Mouse (Mus musculus) thymus, adult 2 months (tissue): Measurements from ENCODE around the gene Slfn5. TPM values are rescaled to one million over a fixed set of nuclear protein-coding genes. Genes with fewer than 3 reads are reported as not detected.
"Not testable (repeated sequence)": the region's sequence is repeated elsewhere in the genome, so short reads cannot be mapped to it uniquely, and the experiment has no call there.

Experiments
- DNase-seq: peaks from one replicate; pipeline ENCODE4 v3.0.0; 2021
- H3K27ac ChIP-seq: fragments of 200-500 bp; 2 replicates; pipeline ENCODE4 v1.5.1; 2012; ENCODE audit warnings: low read length, control low read depth; ENCODE audit not compliant: control insufficient read depth, insufficient read depth
- H3K27me3 ChIP-seq: fragments of 200-500 bp; 2 replicates; pipeline ENCODE4 v1.6.1; 2012; ENCODE audit warnings: mild to moderate bottlenecking, low read length, moderate library complexity, mixed read lengths; ENCODE audit not compliant: control insufficient read depth, insufficient read depth
- H3K36me3 ChIP-seq: fragments of 200-500 bp; 2 replicates; pipeline ENCODE4 v1.6.1; 2012; ENCODE audit warnings: mild to moderate bottlenecking, low read length, moderate library complexity; ENCODE audit not compliant: control insufficient read depth, insufficient read depth
- H3K4me1 ChIP-seq: fragments of 200-500 bp; replicated peaks from 2 replicates; pipeline ENCODE4 v1.6.1; 2012; ENCODE audit warnings: low read length; ENCODE audit not compliant: control insufficient read depth, insufficient read depth
- H3K4me3 ChIP-seq: fragments of 200-500 bp; 2 replicates; pipeline ENCODE4 v1.5.1; 2012; ENCODE audit warnings: mild to moderate bottlenecking, low read length, control low read depth, moderate library complexity; ENCODE audit not compliant: control insufficient read depth, insufficient read depth
- CTCF ChIP-seq: fragments of 200-500 bp; IDR thresholded peaks from 2 replicates; pipeline ENCODE4 v1.5.1; 2012; ENCODE audit warnings: mild to moderate bottlenecking, control low read depth, low read length, moderate library complexity, borderline replicate concordance; ENCODE audit not compliant: control insufficient read depth, poor library complexity, insufficient read depth; ENCODE audit errors: extremely low read depth
- POLR2A ChIP-seq: fragments of 200-500 bp; IDR thresholded peaks from 2 replicates; pipeline ENCODE4 v1.6.1; 2012; ENCODE audit warnings: mild to moderate bottlenecking, low read length, control low read depth, moderate library complexity; ENCODE audit not compliant: control insufficient read depth, poor library complexity, insufficient read depth; ENCODE audit errors: extremely low read depth
- WGBS: fragments of 180-500 bp; shearing (Covaris S2); methylation state at CpG from one replicate; pipeline ENCODE4 v1.1.7; 2018; 5-methylcytosine and 5-hydroxymethylcytosine counted together
- polyA plus RNA-seq: library from polyadenylated mRNA; depleted of rRNA; stranded (reverse); fragments of >200 nt; gene quantifications from 2 replicates; pipeline ENCODE4 v1.2.3, GENCODE M21; 2012

Slfn5 gene
- polyA plus RNA-seq, 1 experiment, result 8.4 TPM

DNA sequence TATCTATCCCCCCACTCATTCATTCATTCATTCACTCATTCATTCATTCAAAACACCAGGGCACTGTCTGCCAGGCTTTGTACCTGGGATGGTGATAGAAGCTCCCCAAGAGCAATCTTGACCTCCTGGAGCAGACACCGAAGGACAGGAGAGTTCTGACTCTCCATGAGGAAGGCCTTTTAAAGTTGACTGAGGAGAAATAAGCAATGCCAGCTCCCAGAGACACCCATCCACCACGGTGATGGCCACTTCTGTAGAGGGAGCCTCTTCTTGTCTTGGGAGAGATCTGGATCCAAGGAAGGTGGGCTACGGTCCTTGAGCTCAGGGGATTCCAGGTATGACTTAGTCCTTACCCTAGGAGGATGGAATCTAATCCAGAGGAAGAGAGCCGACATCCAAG is 40.9 kb upstream of the Slfn5 start, which contains the start of gene Unc45b:
TSS of gene Unc45b (plus strand) at position 301 of the 400 bp plus-strand sequence.
- TF ChIP-seq CTCF (no peak), POLR2A (no peak)
- Histone ChIP-seq H3K4me3 (no peak within 1 kb of the TSS), H3K27me3 (no peaks in the 10 kb centered on the region), H3K36me3 (no peaks in the 10 kb centered on the region), H3K4me1 (peaks cover 10% of the 10 kb centered on the region), H3K27ac (no peak within 1 kb of the TSS)
- WGBS, result 96% methylated on average over 4 of the region's 4 CpGs
- DNase-seq, result no peak

DNA sequence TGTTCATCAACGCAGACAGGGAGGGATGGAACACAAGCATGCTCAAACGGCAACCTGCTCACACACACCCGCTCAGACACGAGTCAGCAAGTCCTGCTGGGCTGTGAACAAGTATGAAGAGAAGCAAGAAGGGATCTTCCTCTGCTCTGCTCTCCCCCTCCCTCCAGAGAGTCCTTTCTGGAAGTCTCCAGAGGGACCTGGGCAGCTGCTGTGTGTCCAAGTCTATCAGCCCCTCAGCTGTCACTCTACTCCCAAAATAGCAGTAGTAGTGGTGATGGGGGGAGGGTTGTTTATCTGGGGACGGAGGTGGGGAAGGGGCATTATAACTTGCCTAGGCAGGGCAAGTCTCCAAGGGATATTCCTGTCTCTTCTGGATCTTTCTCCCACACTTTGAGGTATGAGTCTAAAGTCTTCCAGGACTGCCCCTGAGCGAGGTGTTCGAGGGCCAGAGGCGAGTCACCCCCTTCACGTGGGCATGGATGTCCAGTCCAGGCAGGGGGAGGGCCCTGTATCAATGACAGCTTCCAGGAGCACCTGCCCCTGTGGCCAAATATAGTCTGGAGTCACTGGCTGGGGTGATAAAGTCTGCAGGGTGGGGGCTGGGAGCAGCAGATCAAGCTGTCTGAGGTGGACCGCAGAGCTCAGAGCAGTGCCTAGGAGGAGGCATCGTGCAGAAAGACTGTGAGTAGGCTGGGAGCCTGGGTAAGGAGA is 40.3 kb upstream of the Slfn5 start:
- Histone ChIP-seq H3K27ac (no peak overlapping the region), H3K4me3 (no peak overlapping the region), H3K36me3 (no peaks in the 10 kb centered on the region), H3K27me3 (no peaks in the 10 kb centered on the region), H3K4me1 (peaks cover 10% of the 10 kb centered on the region)
- DNase-seq, result no peak
- TF ChIP-seq POLR2A (no peak), CTCF (no peak)
- WGBS, result 87% methylated on average over 11 of the region's 11 CpGs

DNA sequence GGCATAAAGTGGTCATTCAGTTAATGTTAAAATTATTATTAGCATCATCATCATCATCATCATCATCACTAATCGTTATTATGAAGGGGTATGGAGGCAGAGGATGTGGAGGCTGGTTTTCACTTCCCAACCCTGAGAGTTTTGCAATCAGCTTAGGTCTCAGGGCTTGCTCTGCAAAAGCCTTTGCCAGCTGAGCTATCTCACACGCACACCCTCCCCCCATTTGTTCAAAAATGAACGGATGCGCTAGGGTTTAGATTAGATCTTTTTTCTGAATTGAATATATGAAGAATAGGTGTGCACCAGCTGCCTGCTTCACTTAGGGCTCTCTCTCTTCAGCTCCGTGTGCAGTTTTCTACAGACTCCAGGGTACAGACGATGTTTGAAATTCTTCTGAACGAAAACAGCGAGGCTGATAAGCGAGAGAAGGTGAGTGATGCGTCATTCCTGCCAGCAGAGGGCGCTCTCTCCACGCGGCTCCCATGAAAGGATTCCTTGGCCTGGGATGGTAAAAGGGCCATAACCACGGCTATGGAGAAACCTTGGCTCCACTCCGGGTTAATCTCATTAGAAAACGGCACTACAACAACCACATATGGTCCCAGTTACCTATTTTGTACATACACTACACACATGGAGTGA is 36.3 kb upstream of the Slfn5 start:
- Histone ChIP-seq H3K36me3 (no peaks in the 10 kb centered on the region), H3K4me3 (no peak overlapping the region), H3K27me3 (no peaks in the 10 kb centered on the region), H3K4me1 (no peaks in the 10 kb centered on the region), H3K27ac (no peak overlapping the region)
- TF ChIP-seq POLR2A, result no peak
- TF ChIP-seq CTCF, result peak; percentile 88
- WGBS, result 9% methylated on average over 16 of the region's 16 CpGs
- peak; percentile 75 for DNase-seq

DNA sequence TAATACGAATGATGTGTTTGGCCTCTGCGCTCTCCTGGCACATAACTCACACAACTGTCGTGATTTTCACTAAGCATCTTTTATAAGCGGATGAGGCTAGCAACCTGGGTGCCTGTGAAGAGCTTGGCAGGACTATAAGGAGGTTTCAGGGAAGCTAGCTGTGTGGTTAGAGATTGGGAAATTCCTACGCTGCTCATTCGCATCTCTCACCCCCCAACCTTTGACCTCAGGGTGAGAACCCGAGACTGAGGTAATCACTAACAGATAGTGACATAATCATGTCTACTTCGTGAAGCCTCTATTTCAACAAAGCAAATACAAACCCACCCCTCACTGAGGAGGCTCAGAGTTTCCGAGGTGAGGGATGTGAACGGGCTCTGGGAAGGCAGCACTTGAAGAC is 30.4 kb upstream of the Slfn5 start:
- 89% methylated on average over 10 of the region's 10 CpGs for WGBS
- Histone ChIP-seq H3K36me3 (no peaks in the 10 kb centered on the region), H3K27me3 (no peaks in the 10 kb centered on the region; the same call in 1 of the 2 replicates), H3K4me1 (no peaks in the 10 kb centered on the region), H3K4me3 (no peak overlapping the region), H3K27ac (no peak overlapping the region)
- DNase-seq, result no peak
- TF ChIP-seq CTCF (no peak), POLR2A (no peak)

DNA sequence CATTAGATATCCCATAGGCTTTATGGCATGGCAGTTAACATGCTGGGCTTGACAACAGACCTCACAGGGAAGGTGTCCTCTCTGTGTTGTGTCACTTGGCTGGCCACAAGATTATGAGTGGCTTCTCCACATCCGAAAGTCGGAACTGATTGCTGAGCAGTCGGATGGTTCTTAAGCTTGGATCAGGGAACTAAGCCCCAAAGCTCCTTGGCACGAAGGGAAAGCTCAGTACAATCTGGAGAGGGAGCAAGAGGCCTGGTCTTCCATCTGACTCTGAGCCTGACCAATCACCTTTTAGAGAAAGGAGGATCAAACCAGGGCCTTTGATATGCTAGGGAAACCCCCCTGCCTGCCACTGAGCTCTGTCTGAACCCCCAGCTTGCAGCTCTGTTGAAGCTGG is 29.5 kb upstream of the Slfn5 start:
- Histone ChIP-seq H3K4me3 (no peak overlapping the region), H3K27ac (no peak overlapping the region), H3K36me3 (no peaks in the 10 kb centered on the region), H3K4me1 (no peaks in the 10 kb centered on the region), H3K27me3 (no peaks in the 10 kb centered on the region; the same call in 1 of the 2 replicates)
- 92% methylated on average over 4 of the region's 4 CpGs for WGBS
- TF ChIP-seq CTCF (no peak), POLR2A (no peak)
- DNase-seq, result no peak

DNA sequence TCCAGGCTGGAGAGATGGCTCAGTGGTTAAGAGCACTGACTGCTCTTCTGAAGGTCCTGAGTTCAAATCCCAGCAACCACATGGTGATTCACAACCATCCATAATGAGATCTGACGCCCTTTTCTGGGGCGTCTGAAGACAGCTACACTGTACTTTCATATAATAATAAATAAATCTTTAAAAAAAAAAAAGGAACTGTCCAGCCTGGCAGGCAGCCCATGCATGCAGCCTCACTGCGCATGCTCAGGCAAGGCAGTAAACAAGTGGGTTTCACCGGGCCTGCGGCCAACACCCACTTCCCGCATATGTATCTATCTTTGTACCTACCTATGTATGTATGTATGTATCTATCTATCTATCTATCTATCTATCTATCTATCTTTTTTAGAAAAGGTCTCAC is 27.2 kb upstream of the Slfn5 start:
- not testable (repeated sequence) for H3K4me3 ChIP-seq, H3K4me1 ChIP-seq, H3K27me3 ChIP-seq, H3K27ac ChIP-seq, H3K36me3 ChIP-seq, DNase-seq
- 9% methylated on average over 6 of the region's 6 CpGs for WGBS

DNA sequence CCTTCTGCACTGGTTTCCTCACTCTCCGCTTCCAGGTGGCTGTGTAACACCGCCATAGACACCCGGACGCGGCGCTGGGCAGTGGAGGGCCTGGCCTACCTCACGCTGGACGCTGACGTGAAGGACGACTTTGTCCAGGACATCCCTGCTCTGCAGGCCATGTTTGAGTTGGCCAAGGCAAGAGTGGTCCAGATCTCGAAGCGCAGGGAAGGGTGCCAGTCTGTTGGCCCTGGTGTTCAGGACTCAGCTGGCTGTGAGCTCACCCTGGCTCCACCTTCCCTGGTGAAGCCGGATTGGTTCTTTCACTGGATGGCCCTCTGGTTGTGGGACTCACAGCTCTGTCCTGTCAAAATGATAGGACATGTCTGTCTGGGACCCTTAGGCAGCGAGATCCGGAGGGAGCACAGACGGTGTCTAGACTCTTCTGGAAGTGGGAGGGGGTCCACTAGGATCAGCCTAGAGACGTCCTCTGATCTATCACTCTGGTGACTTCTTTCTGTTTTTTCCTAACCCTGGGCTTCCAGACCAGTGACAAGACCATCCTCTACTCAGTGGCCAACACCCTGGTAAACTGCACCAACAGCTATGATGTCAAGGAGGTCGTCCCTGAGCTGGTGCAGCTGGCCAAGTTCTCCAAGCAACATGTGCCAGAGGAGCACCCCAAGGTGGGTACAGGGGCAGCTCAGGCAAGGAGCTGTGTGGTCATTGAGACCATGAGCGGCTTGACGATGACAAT is 22.1 kb upstream of the Slfn5 start:
- no peak for DNase-seq
- H3K36me3 ChIP-seq, result no peaks in the 10 kb centered on the region
- no peak for TF ChIP-seq CTCF
- no peak for TF ChIP-seq POLR2A

More for the DNA sequence above, 22.1 kb upstream of the Slfn5 start:
- Histone ChIP-seq H3K4me1 (peaks cover 10% of the 10 kb centered on the region), H3K4me3 (no peak overlapping the region), H3K27me3 (peaks cover 28% of the 10 kb centered on the region), H3K27ac (no peak overlapping the region)
- 79% methylated on average over 20 of the region's 20 CpGs for WGBS
